Mouse (Mus musculus): ENCODE measurements at regions not wholly inside any gene's neighbourhood (a gene's known extent, or its start where the extent isn't known, plus 50 kb on each side); places are given as distances from the start of the nearest gene placed in this dataset.

- Histone ChIP-seq H3K27ac (ENCODE audit: control insufficient read depth, insufficient read depth, low read depth, low read length, poor library complexity) (no peak overlapping the region), H3K4me3 (replicated peaks; ENCODE audit: control insufficient read depth, low read depth, low read length) (no peak overlapping the region), H3K4me1 (ENCODE audit: control insufficient read depth, insufficient read depth, low read length) (no peaks in the 10 kb centered on the region)
- TF ChIP-seq POLR2A (IDR thresholded peaks at IDR 0.05; ENCODE audit: borderline replicate concordance, control insufficient read depth, low read depth, low read length) (no peak), CTCF (IDR thresholded peaks at IDR 0.05; ENCODE audit: control insufficient read depth, insufficient read depth, low read length) (no peak)
- 79% methylated on average over 5 of the region's 5 CpGs for WGBS
These were observed 379.2 kb upstream of the Slc30a5 start for GRCm38 (mm10) chr13:101212341-101212895.

- Histone ChIP-seq H3K27ac (ENCODE audit: control insufficient read depth, insufficient read depth, low read depth, low read length, poor library complexity) (no peak overlapping the region), H3K4me3 (replicated peaks; ENCODE audit: control insufficient read depth, low read depth, low read length) (no peak overlapping the region), H3K4me1 (ENCODE audit: control insufficient read depth, insufficient read depth, low read length) (no peaks in the 10 kb centered on the region)
- TF ChIP-seq POLR2A (IDR thresholded peaks at IDR 0.05; ENCODE audit: borderline replicate concordance, control insufficient read depth, low read depth, low read length) (no peak), CTCF (IDR thresholded peaks at IDR 0.05; ENCODE audit: control insufficient read depth, insufficient read depth, low read length) (no peak)
- whole genome bisulfite sequencing: 86% methylated on average over 9 of the region's 9 CpGs
These were observed 375.6 kb upstream of the Slc30a5 start for GRCm38 (mm10) chr13:101208788-101209187.

GRCm38 (mm10) chr13:101203463-101203862 is 370.2 kb upstream of the Slc30a5 start:
- TF ChIP-seq POLR2A (IDR thresholded peaks at IDR 0.05; ENCODE audit: borderline replicate concordance, control insufficient read depth, low read depth, low read length) (no peak), CTCF (IDR thresholded peaks at IDR 0.05; ENCODE audit: control insufficient read depth, insufficient read depth, low read length) (no peak)
- no peak overlapping the region for H3K27ac ChIP-seq (ENCODE audit: control insufficient read depth, insufficient read depth, low read depth, low read length, poor library complexity)
- no peaks in the 10 kb centered on the region for H3K4me1 ChIP-seq (ENCODE audit: control insufficient read depth, insufficient read depth, low read length)
- H3K4me3 ChIP-seq (replicated peaks; ENCODE audit: control insufficient read depth, low read depth, low read length): no peak overlapping the region

- Histone ChIP-seq H3K27ac (ENCODE audit: control insufficient read depth, insufficient read depth, low read depth, low read length, poor library complexity) (no peak overlapping the region), H3K4me1 (ENCODE audit: control insufficient read depth, insufficient read depth, low read length) (no peaks in the 10 kb centered on the region), H3K4me3 (replicated peaks; ENCODE audit: control insufficient read depth, low read depth, low read length) (no peak overlapping the region)
- 68% methylated on average over 4 of the region's 4 CpGs for WGBS
- TF ChIP-seq CTCF (IDR thresholded peaks at IDR 0.05; ENCODE audit: control insufficient read depth, insufficient read depth, low read length) (no peak), POLR2A (IDR thresholded peaks at IDR 0.05; ENCODE audit: borderline replicate concordance, control insufficient read depth, low read depth, low read length) (no peak)
These were observed 369.5 kb upstream of the Slc30a5 start for GRCm38 (mm10) chr13:101202565-101203313.

- H3K27ac ChIP-seq (ENCODE audit: control insufficient read depth, insufficient read depth, low read depth, low read length, poor library complexity): no peak overlapping the region
- 83% methylated on average over 7 of the region's 7 CpGs for WGBS
- no peaks in the 10 kb centered on the region for H3K4me1 ChIP-seq (ENCODE audit: control insufficient read depth, insufficient read depth, low read length)
- TF ChIP-seq CTCF (IDR thresholded peaks at IDR 0.05; ENCODE audit: control insufficient read depth, insufficient read depth, low read length): no peak
- TF ChIP-seq POLR2A (IDR thresholded peaks at IDR 0.05; ENCODE audit: borderline replicate concordance, control insufficient read depth, low read depth, low read length): no peak
- H3K4me3 ChIP-seq (replicated peaks; ENCODE audit: control insufficient read depth, low read depth, low read length): no peak overlapping the region
These were observed 357.1 kb upstream of the Slc30a5 start for GRCm38 (mm10) chr13:101190249-101190830.

- WGBS: 63% methylated on average over 2 of the region's 2 CpGs
- Histone ChIP-seq H3K4me3 (replicated peaks; ENCODE audit: control insufficient read depth, low read depth, low read length) (no peak overlapping the region), H3K4me1 (ENCODE audit: control insufficient read depth, insufficient read depth, low read length) (no peaks in the 10 kb centered on the region), H3K27ac (ENCODE audit: control insufficient read depth, insufficient read depth, low read depth, low read length, poor library complexity) (no peak overlapping the region)
- no peak for TF ChIP-seq POLR2A (IDR thresholded peaks at IDR 0.05; ENCODE audit: borderline replicate concordance, control insufficient read depth, low read depth, low read length)
- TF ChIP-seq CTCF (IDR thresholded peaks at IDR 0.05; ENCODE audit: control insufficient read depth, insufficient read depth, low read length): no peak
These were observed 349.2 kb upstream of the Slc30a5 start for GRCm38 (mm10) chr13:101182387-101182786.

GRCm38 (mm10) chr13:101175017-101175689 is 341.9 kb upstream of the Slc30a5 start:
- no peak overlapping the region for H3K4me3 ChIP-seq (replicated peaks; ENCODE audit: control insufficient read depth, low read depth, low read length)
- no peaks in the 10 kb centered on the region for H3K4me1 ChIP-seq (ENCODE audit: control insufficient read depth, insufficient read depth, low read length)
- TF ChIP-seq POLR2A (IDR thresholded peaks at IDR 0.05; ENCODE audit: borderline replicate concordance, control insufficient read depth, low read depth, low read length) (no peak), CTCF (IDR thresholded peaks at IDR 0.05; ENCODE audit: control insufficient read depth, insufficient read depth, low read length) (no peak)
- no peak overlapping the region for H3K27ac ChIP-seq (ENCODE audit: control insufficient read depth, insufficient read depth, low read depth, low read length, poor library complexity)
- WGBS: 83% methylated on average over 8 of the region's 8 CpGs

GRCm38 (mm10) chr13:101161768-101162167 is 328.5 kb upstream of the Slc30a5 start:
- 71% methylated on average over 2 of the region's 2 CpGs for WGBS
- Histone ChIP-seq H3K4me3 (replicated peaks; ENCODE audit: control insufficient read depth, low read depth, low read length) (no peak overlapping the region), H3K4me1 (ENCODE audit: control insufficient read depth, insufficient read depth, low read length) (no peaks in the 10 kb centered on the region), H3K27ac (ENCODE audit: control insufficient read depth, insufficient read depth, low read depth, low read length, poor library complexity) (no peak overlapping the region)
- no peak for TF ChIP-seq CTCF (IDR thresholded peaks at IDR 0.05; ENCODE audit: control insufficient read depth, insufficient read depth, low read length)
- no peak for TF ChIP-seq POLR2A (IDR thresholded peaks at IDR 0.05; ENCODE audit: borderline replicate concordance, control insufficient read depth, low read depth, low read length)
